Mouse (Mus musculus) embryonic fibroblast, embryonic 13.5 days (primary cell): ENCODE measurements around the gene Pex7.

ENCODE experiments used
- CTCF ChIP-seq: IDR thresholded peaks from 2 replicates; pipeline ENCODE4 v1.5.1; 2011; ENCODE audit warnings: mild to moderate bottlenecking, control low read depth, low read length, moderate library complexity, borderline replicate concordance; ENCODE audit not compliant: insufficient read depth
- POLR2A ChIP-seq: IDR thresholded peaks from 2 replicates; pipeline ENCODE4 v1.6.1; 2011; ENCODE audit warnings: low read depth, mild to moderate bottlenecking, control low read depth, low read length, moderate library complexity

DNA sequence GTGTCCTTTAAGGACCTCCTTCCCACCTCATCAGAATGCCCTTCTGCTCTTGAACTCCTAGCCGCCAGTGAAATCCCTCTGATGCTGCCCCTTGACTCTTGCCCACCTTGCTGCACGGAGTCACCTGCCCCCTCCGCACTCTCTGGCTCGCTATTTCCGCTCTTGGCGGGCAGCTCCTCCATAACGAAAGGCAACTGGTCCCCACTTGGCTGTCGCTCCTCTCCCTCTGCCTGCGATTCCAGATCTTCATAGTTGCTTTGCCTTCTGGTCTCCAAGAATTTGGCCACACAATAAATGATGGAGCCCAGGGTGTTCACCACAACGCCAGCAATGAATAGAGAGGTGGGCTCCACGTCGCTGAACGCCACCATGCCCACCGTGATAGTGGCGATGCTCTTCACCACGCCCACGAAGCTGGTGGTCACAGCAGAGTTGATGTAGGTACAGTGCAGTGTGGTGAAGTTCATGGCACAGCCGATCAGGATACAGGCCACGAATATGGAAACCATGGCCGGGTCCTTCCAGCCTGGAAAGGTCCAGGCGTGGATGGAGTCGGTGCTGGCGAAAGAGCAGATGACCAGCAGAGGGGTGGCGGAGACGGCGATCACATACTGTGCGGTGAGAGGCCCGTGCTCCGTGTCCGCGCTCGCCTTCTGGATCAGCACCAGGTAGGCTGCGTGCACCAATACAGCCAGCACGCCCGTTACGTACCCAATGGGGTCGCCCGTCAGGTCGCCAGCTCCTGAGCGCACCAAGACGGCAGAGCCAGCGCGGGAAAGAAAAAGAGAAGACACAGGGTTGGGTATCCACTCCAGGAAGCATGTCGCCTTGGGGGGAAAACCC lies 58.3 kb downstream of the Pex7 start:
- TF ChIP-seq CTCF, result no peak
- no peak for TF ChIP-seq POLR2A
